Mouse (Mus musculus): ENCODE data around the gene Ube2q2.
"Not testable (repeated sequence)": the region's sequence is repeated elsewhere in the genome, so short reads cannot be mapped to it uniquely, and the experiment has no call there.

The Ube2q2 gene

GRCm38 (mm10) chr9:55148854-55149498 lies at the start of gene Ube2q2:
Ube2q2 (plus strand) TSS chr9:55148854.
- peak; percentile 38 for DNase-seq (ENCODE audit: extremely low read depth, insufficient read length, low spot score)

GRCm38 (mm10) chr9:55101117-55101516 lies 47.5 kb upstream of the Ube2q2 start:
- no peak for DNase-seq (ENCODE audit: extremely low read depth, insufficient read length, low spot score)

GRCm38 (mm10) chr9:55102186-55102835 lies 46.3 kb upstream of the Ube2q2 start:
- no peak for DNase-seq (ENCODE audit: extremely low read depth, insufficient read length, low spot score)

GRCm38 (mm10) chr9:55102931-55103630 lies 45.6 kb upstream of the Ube2q2 start:
- DNase-seq (ENCODE audit: extremely low read depth, insufficient read length, low spot score): no peak

- DNase-seq (ENCODE audit: extremely low read depth, insufficient read length, low spot score): peak; percentile 77
Measured at GRCm38 (mm10) chr9:55110059-55110834, 38.4 kb upstream of the Ube2q2 start.

- not testable (repeated sequence) for DNase-seq (ENCODE audit: extremely low read depth, insufficient read length, low spot score)
Measured at GRCm38 (mm10) chr9:55110835-55111217, 37.8 kb upstream of the Ube2q2 start.

- DNase-seq (ENCODE audit: extremely low read depth, insufficient read length, low spot score): no peak
Measured at GRCm38 (mm10) chr9:55114752-55115151, 33.9 kb upstream of the Ube2q2 start.

- DNase-seq (ENCODE audit: extremely low read depth, insufficient read length, low spot score): no peak
Measured at GRCm38 (mm10) chr9:55117293-55118055, 31.2 kb upstream of the Ube2q2 start.

- DNase-seq (ENCODE audit: extremely low read depth, insufficient read length, low spot score): no peak
Measured at GRCm38 (mm10) chr9:55122586-55122985, 26.1 kb upstream of the Ube2q2 start.

- no peak for DNase-seq (ENCODE audit: extremely low read depth, insufficient read length, low spot score)
Measured at GRCm38 (mm10) chr9:55125735-55126134, 22.9 kb upstream of the Ube2q2 start.

GRCm38 (mm10) chr9:55126295-55126694 lies 22.4 kb upstream of the Ube2q2 start:
- peak; percentile 45 for DNase-seq (ENCODE audit: extremely low read depth, insufficient read length, low spot score)

GRCm38 (mm10) chr9:55131851-55132250 lies 16.8 kb upstream of the Ube2q2 start:
- no peak for DNase-seq (ENCODE audit: extremely low read depth, insufficient read length, low spot score)

GRCm38 (mm10) chr9:55136576-55136975 lies 12.1 kb upstream of the Ube2q2 start:
- peak; percentile 33 for DNase-seq (ENCODE audit: extremely low read depth, insufficient read length, low spot score)

- no peak for DNase-seq (ENCODE audit: extremely low read depth, insufficient read length, low spot score)
Measured at GRCm38 (mm10) chr9:55137112-55137511, 11.5 kb upstream of the Ube2q2 start.

GRCm38 (mm10) chr9:55139958-55140357 lies 8.7 kb upstream of the Ube2q2 start:
- DNase-seq (ENCODE audit: extremely low read depth, insufficient read length, low spot score): peak; percentile 16

GRCm38 (mm10) chr9:55149499-55150278 lies 1.0 kb downstream of the Ube2q2 start:
- peak; percentile 76 for DNase-seq (ENCODE audit: extremely low read depth, insufficient read length, low spot score)

- DNase-seq (ENCODE audit: extremely low read depth, insufficient read length, low spot score): no peak
Measured at GRCm38 (mm10) chr9:55150279-55150726, 1.6 kb downstream of the Ube2q2 start.

GRCm38 (mm10) chr9:55151096-55151495 lies 2.4 kb downstream of the Ube2q2 start:
- DNase-seq (ENCODE audit: extremely low read depth, insufficient read length, low spot score): no peak

- no peak for DNase-seq (ENCODE audit: extremely low read depth, insufficient read length, low spot score)
Measured at GRCm38 (mm10) chr9:55152935-55153334, 4.3 kb downstream of the Ube2q2 start.
